Mouse (Mus musculus) thymus, adult 2 months (tissue): ENCODE data around the gene Zfpl1. TPM values are rescaled to one million over a fixed set of nuclear protein-coding genes. Genes with fewer than 3 reads are reported as not detected.

Experiments used
- DNase-seq: peaks from one replicate; pipeline ENCODE4 v3.0.0; 2021
- H3K27ac ChIP-seq: fragments of 200-500 bp; 2 replicates; pipeline ENCODE4 v1.5.1; 2012; ENCODE audit warnings: low read length, control low read depth; ENCODE audit not compliant: control insufficient read depth, insufficient read depth
- H3K27me3 ChIP-seq: fragments of 200-500 bp; 2 replicates; pipeline ENCODE4 v1.6.1; 2012; ENCODE audit warnings: mild to moderate bottlenecking, low read length, moderate library complexity, mixed read lengths; ENCODE audit not compliant: control insufficient read depth, insufficient read depth
- H3K36me3 ChIP-seq: fragments of 200-500 bp; 2 replicates; pipeline ENCODE4 v1.6.1; 2012; ENCODE audit warnings: mild to moderate bottlenecking, low read length, moderate library complexity; ENCODE audit not compliant: control insufficient read depth, insufficient read depth
- H3K4me1 ChIP-seq: fragments of 200-500 bp; replicated peaks from 2 replicates; pipeline ENCODE4 v1.6.1; 2012; ENCODE audit warnings: low read length; ENCODE audit not compliant: control insufficient read depth, insufficient read depth
- H3K4me3 ChIP-seq: fragments of 200-500 bp; 2 replicates; pipeline ENCODE4 v1.5.1; 2012; ENCODE audit warnings: mild to moderate bottlenecking, low read length, control low read depth, moderate library complexity; ENCODE audit not compliant: control insufficient read depth, insufficient read depth
- CTCF ChIP-seq: fragments of 200-500 bp; IDR thresholded peaks from 2 replicates; pipeline ENCODE4 v1.5.1; 2012; ENCODE audit warnings: mild to moderate bottlenecking, control low read depth, low read length, moderate library complexity, borderline replicate concordance; ENCODE audit not compliant: control insufficient read depth, poor library complexity, insufficient read depth; ENCODE audit errors: extremely low read depth
- POLR2A ChIP-seq: fragments of 200-500 bp; IDR thresholded peaks from 2 replicates; pipeline ENCODE4 v1.6.1; 2012; ENCODE audit warnings: mild to moderate bottlenecking, low read length, control low read depth, moderate library complexity; ENCODE audit not compliant: control insufficient read depth, poor library complexity, insufficient read depth; ENCODE audit errors: extremely low read depth
- WGBS: fragments of 180-500 bp; shearing (Covaris S2); methylation state at CpG from one replicate; pipeline ENCODE4 v1.1.7; 2018; 5-methylcytosine and 5-hydroxymethylcytosine counted together
- polyA plus RNA-seq: library from polyadenylated mRNA; depleted of rRNA; stranded (reverse); fragments of >200 nt; gene quantifications from 2 replicates; pipeline ENCODE4 v1.2.3, GENCODE M21; 2012

Zfpl1 gene
- polyA plus RNA-seq, 1 experiment: 147 TPM

GRCm38 (mm10) chr19:6117346-6117985, 32.7 kb upstream of the Zfpl1 start:
- WGBS: 4% methylated on average over 32 of the region's 32 CpGs
- Histone ChIP-seq H3K36me3 (no peaks in the 10 kb centered on the region; the same call in 1 of the 2 replicates), H3K4me1 (peaks cover 8% of the 10 kb centered on the region; the same call in 1 of the 2 replicates), H3K27ac (no peak overlapping the region), H3K27me3 (no peaks in the 10 kb centered on the region), H3K4me3 (peak overlapping the region; percentile 66)
- no peak for DNase-seq
- no peak for TF ChIP-seq CTCF
- TF ChIP-seq POLR2A: no peak; the same call in 1 of the 2 replicates

GRCm38 (mm10) chr19:6116113-6116850, 31.5 kb upstream of the Zfpl1 start:
- H3K27me3 ChIP-seq: no peaks in the 10 kb centered on the region
- no peak overlapping the region for H3K27ac ChIP-seq
- H3K36me3 ChIP-seq: no peaks in the 10 kb centered on the region; the same call in 1 of the 2 replicates
- DNase-seq: no peak
- WGBS: 87% methylated on average over 15 of the region's 15 CpGs
- TF ChIP-seq CTCF: no peak
- no peak for TF ChIP-seq POLR2A
- no peak overlapping the region for H3K4me3 ChIP-seq
- peaks cover 8% of the 10 kb centered on the region; the same call in 1 of the 2 replicates for H3K4me1 ChIP-seq

- no peaks in the 10 kb centered on the region; the same call in 1 of the 2 replicates for H3K36me3 ChIP-seq
- no peak for DNase-seq
- TF ChIP-seq CTCF (no peak), POLR2A (no peak)
- peaks cover 8% of the 10 kb centered on the region; the same call in 1 of the 2 replicates for H3K4me1 ChIP-seq
- no peak overlapping the region for H3K4me3 ChIP-seq
- H3K27ac ChIP-seq: no peak overlapping the region
- 91% methylated on average over 6 of the region's 6 CpGs for WGBS
- no peaks in the 10 kb centered on the region for H3K27me3 ChIP-seq
Observed at GRCm38 (mm10) chr19:6113116-6113515, 28.4 kb upstream of the Zfpl1 start.

- no peaks in the 10 kb centered on the region for H3K36me3 ChIP-seq
- TF ChIP-seq POLR2A: no peak
- TF ChIP-seq CTCF: no peak
- no peaks in the 10 kb centered on the region for H3K4me1 ChIP-seq
- no peak within 1 kb of the TSS for H3K4me3 ChIP-seq
- WGBS: 98% methylated on average over 7 of the region's 7 CpGs
- DNase-seq: no peak
- no peaks in the 10 kb centered on the region for H3K27me3 ChIP-seq
- no peak within 1 kb of the TSS for H3K27ac ChIP-seq
Observed at GRCm38 (mm10) chr19:6105586-6105985, 20.8 kb upstream of the Zfpl1 start, which contains the start of gene Naaladl1. Gene Naaladl1 (plus strand): TSS chr19:6105782.

GRCm38 (mm10) chr19:6104476-6104875, 19.7 kb upstream of the Zfpl1 start:
- 95% methylated on average over 4 of the region's 4 CpGs for WGBS

GRCm38 (mm10) chr19:6102169-6102853, 17.6 kb upstream of the Zfpl1 start:
- 75% methylated on average over 6 of the region's 6 CpGs for WGBS
- no peak overlapping the region for H3K27ac ChIP-seq
- TF ChIP-seq CTCF (no peak), POLR2A (no peak)
- H3K4me3 ChIP-seq: no peak overlapping the region
- H3K4me1 ChIP-seq: no peaks in the 10 kb centered on the region
- no peaks in the 10 kb centered on the region for H3K36me3 ChIP-seq
- H3K27me3 ChIP-seq: no peaks in the 10 kb centered on the region
- DNase-seq: no peak

More at GRCm38 (mm10) chr19:6104476-6104875, 19.7 kb upstream of the Zfpl1 start:
- Histone ChIP-seq H3K4me3 (no peak overlapping the region), H3K27me3 (no peaks in the 10 kb centered on the region), H3K36me3 (no peaks in the 10 kb centered on the region), H3K4me1 (no peaks in the 10 kb centered on the region), H3K27ac (no peak overlapping the region)
- DNase-seq: no peak
- TF ChIP-seq CTCF: no peak
- no peak for TF ChIP-seq POLR2A
